Mouse (Mus musculus): ENCODE results near the gene Mbtd1. TPM values are rescaled to one million over a fixed set of nuclear protein-coding genes. Genes with fewer than 3 reads are reported as not detected.
"Not testable (repeated sequence)": the region's sequence is repeated elsewhere in the genome, so short reads cannot be mapped to it uniquely, and the experiment has no call there.

The Mbtd1 gene
- polyA plus RNA-seq, 1 experiment, result 41.5 TPM

- peak; percentile 51 for TF ChIP-seq POLR2A (IDR thresholded peaks at IDR 0.05; ENCODE audit: low read depth, low read length)
- TF ChIP-seq CTCF (IDR thresholded peaks at IDR 0.05; ENCODE audit: borderline replicate concordance, insufficient read depth, low read length), result no peak
- Histone ChIP-seq H3K27ac (ENCODE audit: insufficient read depth, low read length) (peak overlapping the region; percentile 75), H3K4me3 (ENCODE audit: insufficient read depth, low read length) (peak overlapping the region; percentile 63), H3K4me1 (ENCODE audit: control insufficient read depth, insufficient read depth, low read length) (peaks cover 7% of the 10 kb centered on the region)
Measured at GRCm38 (mm10) chr11:93884901-93885571, 616 bp upstream of the Mbtd1 start.

GRCm38 (mm10) chr11:93886411-93887079 is 893 bp downstream of the Mbtd1 start:
- H3K27ac ChIP-seq (ENCODE audit: insufficient read depth, low read length), result no peak overlapping the region
- no peak for TF ChIP-seq CTCF (IDR thresholded peaks at IDR 0.05; ENCODE audit: borderline replicate concordance, insufficient read depth, low read length)
- TF ChIP-seq POLR2A (IDR thresholded peaks at IDR 0.05; ENCODE audit: low read depth, low read length), result no peak
- peak overlapping the region; percentile 63 for H3K4me3 ChIP-seq (ENCODE audit: insufficient read depth, low read length)
- H3K4me1 ChIP-seq (ENCODE audit: control insufficient read depth, insufficient read depth, low read length), result peaks cover 7% of the 10 kb centered on the region

GRCm38 (mm10) chr11:93887080-93887447 is 1.4 kb downstream of the Mbtd1 start:
- Histone ChIP-seq H3K27ac (ENCODE audit: insufficient read depth, low read length) (no peak overlapping the region), H3K4me3 (ENCODE audit: insufficient read depth, low read length) (peak overlapping the region; percentile 63), H3K4me1 (ENCODE audit: control insufficient read depth, insufficient read depth, low read length) (peaks cover 7% of the 10 kb centered on the region)
- no peak for TF ChIP-seq CTCF (IDR thresholded peaks at IDR 0.05; ENCODE audit: borderline replicate concordance, insufficient read depth, low read length)
- TF ChIP-seq POLR2A (IDR thresholded peaks at IDR 0.05; ENCODE audit: low read depth, low read length), result no peak

- H3K4me1 ChIP-seq (ENCODE audit: control insufficient read depth, insufficient read depth, low read length), result no peaks in the 10 kb centered on the region
- TF ChIP-seq POLR2A (IDR thresholded peaks at IDR 0.05; ENCODE audit: low read depth, low read length), result no peak
- TF ChIP-seq CTCF (IDR thresholded peaks at IDR 0.05; ENCODE audit: borderline replicate concordance, insufficient read depth, low read length), result no peak
- no peak overlapping the region for H3K27ac ChIP-seq (ENCODE audit: insufficient read depth, low read length)
- no peak overlapping the region for H3K4me3 ChIP-seq (ENCODE audit: insufficient read depth, low read length)
Measured at GRCm38 (mm10) chr11:93897732-93898131, 12.1 kb downstream of the Mbtd1 start.

GRCm38 (mm10) chr11:93906834-93907233 is 21.2 kb downstream of the Mbtd1 start:
- Histone ChIP-seq H3K27ac (ENCODE audit: insufficient read depth, low read length) (no peak overlapping the region), H3K4me3 (ENCODE audit: insufficient read depth, low read length) (no peak overlapping the region), H3K4me1 (ENCODE audit: control insufficient read depth, insufficient read depth, low read length) (no peaks in the 10 kb centered on the region)
- no peak for TF ChIP-seq POLR2A (IDR thresholded peaks at IDR 0.05; ENCODE audit: low read depth, low read length)
- TF ChIP-seq CTCF (IDR thresholded peaks at IDR 0.05; ENCODE audit: borderline replicate concordance, insufficient read depth, low read length), result no peak

GRCm38 (mm10) chr11:93907839-93908238 is 22.2 kb downstream of the Mbtd1 start:
- no peak for TF ChIP-seq CTCF (IDR thresholded peaks at IDR 0.05; ENCODE audit: borderline replicate concordance, insufficient read depth, low read length)
- no peak for TF ChIP-seq POLR2A (IDR thresholded peaks at IDR 0.05; ENCODE audit: low read depth, low read length)
- Histone ChIP-seq H3K4me3 (ENCODE audit: insufficient read depth, low read length) (no peak overlapping the region), H3K4me1 (ENCODE audit: control insufficient read depth, insufficient read depth, low read length) (no peaks in the 10 kb centered on the region), H3K27ac (ENCODE audit: insufficient read depth, low read length) (0 out of 2 replicates have a peak overlapping the region, but pooled peaks have one; percentile 6)

GRCm38 (mm10) chr11:93908829-93909228 is 23.2 kb downstream of the Mbtd1 start:
- TF ChIP-seq CTCF (IDR thresholded peaks at IDR 0.05; ENCODE audit: borderline replicate concordance, insufficient read depth, low read length), result no peak
- no peak for TF ChIP-seq POLR2A (IDR thresholded peaks at IDR 0.05; ENCODE audit: low read depth, low read length)
- Histone ChIP-seq H3K27ac (ENCODE audit: insufficient read depth, low read length) (peak overlapping the region; percentile 79), H3K4me3 (ENCODE audit: insufficient read depth, low read length) (no peak overlapping the region), H3K4me1 (ENCODE audit: control insufficient read depth, insufficient read depth, low read length) (no peaks in the 10 kb centered on the region)

- Histone ChIP-seq H3K4me1 (ENCODE audit: control insufficient read depth, insufficient read depth, low read length) (no peaks in the 10 kb centered on the region), H3K27ac (ENCODE audit: insufficient read depth, low read length) (no peak overlapping the region), H3K4me3 (ENCODE audit: insufficient read depth, low read length) (no peak overlapping the region)
- TF ChIP-seq CTCF (IDR thresholded peaks at IDR 0.05; ENCODE audit: borderline replicate concordance, insufficient read depth, low read length) (no peak), POLR2A (IDR thresholded peaks at IDR 0.05; ENCODE audit: low read depth, low read length) (no peak)
Measured at GRCm38 (mm10) chr11:93911603-93912002, 26.0 kb downstream of the Mbtd1 start.

- not testable (repeated sequence) for H3K27ac ChIP-seq (ENCODE audit: insufficient read depth, low read length); H3K4me1 ChIP-seq (ENCODE audit: control insufficient read depth, insufficient read depth, low read length); H3K4me3 ChIP-seq (ENCODE audit: insufficient read depth, low read length)
Measured at GRCm38 (mm10) chr11:93915019-93915418, 29.4 kb downstream of the Mbtd1 start.

GRCm38 (mm10) chr11:93929106-93929505 is 43.5 kb downstream of the Mbtd1 start:
- Histone ChIP-seq H3K27ac (ENCODE audit: insufficient read depth, low read length) (no peak overlapping the region), H3K4me3 (ENCODE audit: insufficient read depth, low read length) (no peak overlapping the region), H3K4me1 (ENCODE audit: control insufficient read depth, insufficient read depth, low read length) (peaks cover 5% of the 10 kb centered on the region; the same call in 1 of the 2 replicates)
- TF ChIP-seq CTCF (IDR thresholded peaks at IDR 0.05; ENCODE audit: borderline replicate concordance, insufficient read depth, low read length) (no peak), POLR2A (IDR thresholded peaks at IDR 0.05; ENCODE audit: low read depth, low read length) (no peak)
